Mouse (Mus musculus) liver, embryonic 13.5 days (tissue): ENCODE measurements around the gene Ppih. TPM values are rescaled to one million over a fixed set of nuclear protein-coding genes. Genes with fewer than 3 reads are reported as not detected.

Source experiments
- ATAC-seq: fragments of 200-750 bp; cut with Nextera tagmentation; 2 replicates; pipeline ENCODE4 v1.8.0; 2017; ENCODE audit warnings: low read depth, mild to moderate bottlenecking, moderate number of reproducible peaks, moderate library complexity
- DNase-seq: peaks from one replicate; pipeline ENCODE4 v3.0.0; 2022
- H3K27ac ChIP-seq: fragments of 300-500 bp; sonication (generic); 2 replicates; pipeline ENCODE4 v1.5.1; 2015; ENCODE audit warnings: moderate library complexity, mild to moderate bottlenecking, inconsistent platforms
- H3K27me3 ChIP-seq: fragments of 300-500 bp; sonication (generic); 2 replicates; pipeline ENCODE4 v1.6.1; 2015; ENCODE audit warnings: mild to moderate bottlenecking, inconsistent platforms
- H3K36me3 ChIP-seq: fragments of 300-500 bp; sonication (generic); 2 replicates; pipeline ENCODE4 v1.6.1; 2015; ENCODE audit warnings: mild to moderate bottlenecking, inconsistent platforms
- H3K4me1 ChIP-seq: fragments of 300-500 bp; sonication (generic); replicated peaks from 2 replicates; pipeline ENCODE4 v1.6.1; 2015; ENCODE audit warnings: inconsistent platforms
- H3K4me2 ChIP-seq: fragments of 300-500 bp; sonication (generic); 2 replicates; pipeline ENCODE4 v1.6.1; 2015; ENCODE audit warnings: inconsistent platforms, mild to moderate bottlenecking, moderate library complexity
- H3K4me3 ChIP-seq: fragments of 300-500 bp; sonication (generic); replicated peaks from 2 replicates; pipeline ENCODE4 v1.5.1; 2015; ENCODE audit warnings: mild to moderate bottlenecking, inconsistent platforms
- H3K9ac ChIP-seq: fragments of 300-500 bp; sonication (generic); 2 replicates; pipeline ENCODE4 v1.6.1; 2015; ENCODE audit warnings: mild to moderate bottlenecking, inconsistent platforms
- H3K9me3 ChIP-seq: fragments of 300-500 bp; sonication (generic); replicated peaks from 2 replicates; pipeline ENCODE4 v1.6.1; 2016; ENCODE audit warnings: inconsistent platforms
- WGBS: fragments of 180-500 bp; shearing (Covaris S2); methylation state at CpG from one replicate; pipeline ENCODE4 v1.1.7; 2015; ENCODE audit not compliant: insufficient replicate concordance; 5-methylcytosine and 5-hydroxymethylcytosine counted together
- polyA plus RNA-seq: library from polyadenylated mRNA; unstranded; fragments of >200 nt; fragmentation: Nextera tagmentation; extraction: Ambion mirVana; gene quantifications from 2 replicates; pipeline ENCODE4 v1.2.1, GENCODE M21; 2015

The Ppih gene
- polyA plus RNA-seq, 1 experiment from 2014 or later, result 87.9 TPM

GRCm38 (mm10) chr4:119257083-119257482, 63.3 kb downstream of the Ppih start:
- H3K9ac ChIP-seq, result no peak overlapping the region
- no peaks in the 10 kb centered on the region for H3K9me3 ChIP-seq
- DNase-seq, result no peak
- H3K36me3 ChIP-seq, result no peaks in the 10 kb centered on the region
- peaks cover 13% of the 10 kb centered on the region for H3K4me1 ChIP-seq
- H3K4me3 ChIP-seq, result no peak overlapping the region
- 0 out of 2 replicates have a peak, but pooled peaks cover 5% of the 10 kb centered on the region for H3K27me3 ChIP-seq
- 55% methylated on average over 6 of the region's 6 CpGs for WGBS
- H3K4me2 ChIP-seq, result no peak overlapping the region
- ATAC-seq, result no peak
- no peak overlapping the region for H3K27ac ChIP-seq

- 78% methylated on average over 12 of the region's 12 CpGs for WGBS
- Histone ChIP-seq H3K27me3 (0 out of 2 replicates have a peak, but pooled peaks cover 5% of the 10 kb centered on the region), H3K9me3 (no peaks in the 10 kb centered on the region), H3K4me3 (no peak within 1 kb of the TSS), H3K27ac (no peak within 1 kb of the TSS), H3K4me2 (no peak within 1 kb of the TSS), H3K4me1 (peaks cover 13% of the 10 kb centered on the region), H3K36me3 (no peaks in the 10 kb centered on the region), H3K9ac (no peak within 1 kb of the TSS)
- DNase-seq (no peak), ATAC-seq (no peak)
Observed at GRCm38 (mm10) chr4:119255351-119255750, 65.0 kb downstream of the Ppih start, which contains the start of gene Cldn19. Gene Cldn19, plus strand, starts transcription at chr4:119255414.

GRCm38 (mm10) chr4:119254012-119254618, 66.2 kb downstream of the Ppih start:
- ATAC-seq, result no peak
- no peak overlapping the region for H3K27ac ChIP-seq
- H3K4me3 ChIP-seq, result no peak overlapping the region
- 0 out of 2 replicates have a peak, but pooled peaks cover 5% of the 10 kb centered on the region for H3K27me3 ChIP-seq
- peaks cover 1% of the 10 kb centered on the region for H3K4me1 ChIP-seq
- no peak overlapping the region for H3K4me2 ChIP-seq
- WGBS, result 57% methylated on average over 9 of the region's 9 CpGs
- H3K36me3 ChIP-seq, result no peaks in the 10 kb centered on the region
- no peak for DNase-seq
- no peaks in the 10 kb centered on the region for H3K9me3 ChIP-seq
- no peak overlapping the region for H3K9ac ChIP-seq

GRCm38 (mm10) chr4:119252025-119252808, 68.1 kb downstream of the Ppih start:
- no peak overlapping the region for H3K4me3 ChIP-seq
- WGBS, result 42% methylated on average over 7 of the region's 7 CpGs
- H3K4me2 ChIP-seq, result no peak overlapping the region
- 0 out of 2 replicates have a peak, but pooled peaks cover 5% of the 10 kb centered on the region for H3K27me3 ChIP-seq
- DNase-seq (no peak), ATAC-seq (no peak)
- peaks cover 3% of the 10 kb centered on the region for H3K36me3 ChIP-seq
- H3K27ac ChIP-seq, result no peak overlapping the region
- H3K9ac ChIP-seq, result no peak overlapping the region
- no peaks in the 10 kb centered on the region for H3K9me3 ChIP-seq
- H3K4me1 ChIP-seq, result no peaks in the 10 kb centered on the region

Other genes with a start within 250 kb of the Ppih start
- gene Slc2a1, start 211.8 kb downstream of the Ppih start, polyA plus RNA-seq, result 272 and 303 TPM in 2 replicates
- gene Zfp691, start 146.4 kb downstream of the Ppih start, polyA plus RNA-seq, result 2.8 and 2.9 TPM in 2 replicates
- gene Ermap, start 130.5 kb downstream of the Ppih start, polyA plus RNA-seq, result 329 and 341 TPM in 2 replicates
- gene Svbp, start 125.2 kb downstream of the Ppih start, polyA plus RNA-seq, result 121 and 130 TPM in 2 replicates
- not detected in 2 replicates for gene Tmem269, start 102.3 kb downstream of the Ppih start, polyA plus RNA-seq
- 16.1 and 16.5 TPM in 2 replicates for gene AU022252, start 87.8 kb downstream of the Ppih start, polyA plus RNA-seq
- gene P3h1, start 87.6 kb downstream of the Ppih start, polyA plus RNA-seq, result 9.3 and 9.4 TPM in 2 replicates
- gene Cldn19, start 65.1 kb downstream of the Ppih start, polyA plus RNA-seq, result not detected in 2 replicates
- 342 and 392 TPM in 2 replicates for gene Ybx1, start 25.9 kb downstream of the Ppih start, polyA plus RNA-seq
- 1.1 and 2.0 TPM in 2 replicates for gene Ccdc30, start 95.0 kb upstream of the Ppih start, polyA plus RNA-seq
- gene Ppcs, start 101.9 kb upstream of the Ppih start, polyA plus RNA-seq, result 14.9 and 16.0 TPM in 2 replicates
- gene Zmynd12, start 102.3 kb upstream of the Ppih start, polyA plus RNA-seq, result 0.17 TPM in 1 of 2 replicates, not detected in the other
- gene Rimkla, start 172.1 kb upstream of the Ppih start, polyA plus RNA-seq, result 0.05 TPM in 2 replicates
- 5.4 and 7.4 TPM in 2 replicates for gene Foxj3, start 216.5 kb upstream of the Ppih start, polyA plus RNA-seq
- gene Frg2f1, start 219.0 kb upstream of the Ppih start, polyA plus RNA-seq, result 0.58 and 0.63 TPM in 2 replicates